Mouse (Mus musculus): Measurements from ENCODE around the gene Magi2. TPM values are rescaled to one million over a fixed set of nuclear protein-coding genes. Genes with fewer than 3 reads are reported as not detected.

The Magi2 gene
- polyA plus RNA-seq, 2 experiments = 0.08 to 0.15 TPM

DNA sequence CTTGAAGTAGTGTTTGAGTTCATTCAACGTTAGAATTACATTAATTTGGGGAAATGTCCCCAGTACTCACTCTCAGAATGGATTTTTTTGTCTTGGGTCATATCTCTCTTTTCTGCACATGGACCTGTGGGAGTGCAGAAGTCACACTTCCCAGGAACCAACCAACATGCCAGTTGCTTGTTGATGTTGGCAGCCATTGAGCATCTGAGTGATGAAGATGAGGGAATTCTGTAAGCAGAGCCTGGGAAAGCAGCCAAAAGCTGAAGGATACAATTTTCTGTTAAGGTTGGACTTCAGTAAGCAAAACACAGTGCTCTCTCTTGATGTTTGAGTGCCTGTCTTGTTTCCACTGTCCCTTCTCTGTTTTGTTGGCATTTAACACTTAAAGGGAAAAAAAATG lies 1102.1 kb downstream of the Magi2 start:
- H3K27ac ChIP-seq = no peak overlapping the region
- no peak overlapping the region for H3K4me2 ChIP-seq (ENCODE audit: low read depth)
- H3K4me3 ChIP-seq (ENCODE audit: insufficient read depth in 1 of 2, low read depth in 2 of 2, low read length in 2 of 2) = no peak overlapping the region
- H3K36me3 ChIP-seq (replicated peaks; ENCODE audit: control insufficient read depth, insufficient read depth, low read depth) = no peaks in the 10 kb centered on the region
- 23% methylated on average over 1 of the region's 1 CpGs for WGBS (ENCODE audit: insufficient replicate concordance)
- no peaks in the 10 kb centered on the region for H3K9me3 ChIP-seq (ENCODE audit: control insufficient read depth, low read length)
- no peaks in the 10 kb centered on the region for H3K4me1 ChIP-seq (replicated peaks; ENCODE audit: control insufficient read depth in 2 of 2, insufficient read depth in 2 of 2, low read length in 1 of 2)
- ATAC-seq (ENCODE audit: insufficient read depth) = no peak
- DNase-seq (ENCODE audit: low read depth in 3 of 3, low spot score in 3 of 3) = no peak
- no peak overlapping the region for H3K9ac ChIP-seq (replicated peaks)
- TF ChIP-seq CTCF (IDR thresholded peaks at IDR 0.05; ENCODE audit: low read depth) (no peak), EP300 (IDR thresholded peaks at IDR 0.05; ENCODE audit: low read depth) (no peak)
- no peaks in the 10 kb centered on the region for H3K27me3 ChIP-seq (ENCODE audit: control insufficient read depth, insufficient read depth, low read length)

DNA sequence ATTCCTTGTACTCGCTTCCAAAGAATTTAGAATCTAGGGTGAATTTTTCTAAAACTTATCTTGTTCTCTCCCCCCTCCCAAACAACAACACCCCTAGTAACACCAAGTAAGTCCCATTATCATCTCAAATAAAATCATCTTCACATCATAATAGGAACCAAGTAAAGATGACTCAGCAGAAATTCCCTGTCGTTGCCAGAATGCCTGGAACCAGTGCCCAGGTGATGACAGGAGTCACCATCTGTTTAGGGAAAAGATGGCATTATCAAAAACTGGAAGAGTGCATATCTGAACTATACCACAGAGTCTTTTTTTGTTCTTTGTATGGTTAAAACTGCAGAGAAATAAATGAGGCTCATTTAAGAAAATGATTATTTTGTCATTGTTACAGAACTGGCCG lies 1103.2 kb downstream of the Magi2 start:
- no peak overlapping the region for H3K4me3 ChIP-seq (ENCODE audit: insufficient read depth in 1 of 2, low read depth in 2 of 2, low read length in 2 of 2)
- H3K4me2 ChIP-seq (ENCODE audit: low read depth) = no peak overlapping the region
- WGBS (ENCODE audit: insufficient replicate concordance) = 56% methylated on average over 3 of the region's 3 CpGs
- H3K9ac ChIP-seq (replicated peaks) = no peak overlapping the region
- no peak for ATAC-seq (ENCODE audit: insufficient read depth)
- no peak overlapping the region for H3K27ac ChIP-seq
- no peaks in the 10 kb centered on the region for H3K27me3 ChIP-seq (ENCODE audit: control insufficient read depth, insufficient read depth, low read length)
- no peak for TF ChIP-seq EP300 (IDR thresholded peaks at IDR 0.05; ENCODE audit: low read depth)
- TF ChIP-seq CTCF (IDR thresholded peaks at IDR 0.05; ENCODE audit: low read depth) = no peak
- H3K36me3 ChIP-seq (replicated peaks; ENCODE audit: control insufficient read depth, insufficient read depth, low read depth) = no peaks in the 10 kb centered on the region
- no peaks in the 10 kb centered on the region for H3K9me3 ChIP-seq (ENCODE audit: control insufficient read depth, low read length)
- DNase-seq (ENCODE audit: low read depth in 3 of 3, low spot score in 3 of 3) = no peak
- no peaks in the 10 kb centered on the region for H3K4me1 ChIP-seq (replicated peaks; ENCODE audit: control insufficient read depth in 2 of 2, insufficient read depth in 2 of 2, low read length in 1 of 2)

DNA sequence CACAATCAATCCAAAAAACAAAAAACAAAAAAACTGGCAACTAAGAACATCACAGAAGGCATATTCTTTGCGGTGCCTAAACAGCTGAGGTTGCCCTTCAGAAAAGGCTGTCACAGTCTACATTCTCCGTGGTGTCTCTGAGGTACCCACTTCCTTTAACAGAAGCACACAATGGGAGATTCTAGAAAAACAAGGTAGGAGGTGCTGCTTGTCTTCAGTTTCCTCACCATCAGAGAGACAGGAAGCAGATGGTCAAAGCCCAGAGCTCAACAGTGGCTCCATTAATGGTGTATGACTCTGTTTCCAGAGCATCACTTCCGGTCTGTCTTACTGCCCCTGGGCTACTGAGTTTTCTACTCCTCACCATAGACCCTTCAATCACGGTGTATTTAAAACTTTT lies 1105.7 kb downstream of the Magi2 start:
- Histone ChIP-seq H3K9me3 (ENCODE audit: control insufficient read depth, low read length) (no peaks in the 10 kb centered on the region), H3K4me1 (replicated peaks; ENCODE audit: control insufficient read depth in 2 of 2, insufficient read depth in 2 of 2, low read length in 1 of 2) (no peaks in the 10 kb centered on the region), H3K4me3 (ENCODE audit: insufficient read depth in 1 of 2, low read depth in 2 of 2, low read length in 2 of 2) (no peak overlapping the region), H3K9ac (replicated peaks) (no peak overlapping the region), H3K27ac (no peak overlapping the region), H3K36me3 (replicated peaks; ENCODE audit: control insufficient read depth, insufficient read depth, low read depth) (no peaks in the 10 kb centered on the region), H3K27me3 (ENCODE audit: control insufficient read depth, insufficient read depth, low read length) (no peaks in the 10 kb centered on the region), H3K4me2 (ENCODE audit: low read depth) (no peak overlapping the region)
- ATAC-seq (ENCODE audit: insufficient read depth) (no peak), DNase-seq (ENCODE audit: low read depth in 3 of 3, low spot score in 3 of 3) (no peak)
- 13% methylated on average over 4 of the region's 4 CpGs for WGBS (ENCODE audit: insufficient replicate concordance)
- TF ChIP-seq CTCF (IDR thresholded peaks at IDR 0.05; ENCODE audit: low read depth) (no peak), EP300 (IDR thresholded peaks at IDR 0.05; ENCODE audit: low read depth) (no peak)

DNA sequence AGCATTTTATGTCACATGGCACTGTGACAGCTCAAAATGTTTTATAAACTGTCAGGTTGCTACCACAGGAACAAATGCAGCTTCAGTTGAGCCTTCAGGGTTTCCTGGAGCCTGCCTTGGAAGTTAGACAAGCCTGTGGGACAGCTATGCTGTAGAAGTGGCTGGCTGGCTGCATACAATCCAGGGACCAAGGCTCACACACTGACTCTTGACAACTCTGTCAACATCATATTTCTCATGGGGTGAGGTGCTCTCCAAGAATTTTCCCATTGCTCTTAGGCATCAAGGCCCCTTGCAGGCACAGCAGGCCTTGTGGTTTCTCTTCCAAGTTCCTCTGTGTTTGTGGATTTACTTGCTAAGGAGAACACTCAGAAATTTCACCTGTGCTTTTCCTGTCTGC lies 1107.7 kb downstream of the Magi2 start:
- no peak overlapping the region for H3K4me2 ChIP-seq (ENCODE audit: low read depth)
- TF ChIP-seq EP300 (IDR thresholded peaks at IDR 0.05; ENCODE audit: low read depth) = no peak
- no peak for TF ChIP-seq CTCF (IDR thresholded peaks at IDR 0.05; ENCODE audit: low read depth)
- DNase-seq (ENCODE audit: low read depth in 3 of 3, low spot score in 3 of 3) (no peak), ATAC-seq (ENCODE audit: insufficient read depth) (no peak)
- no peaks in the 10 kb centered on the region for H3K4me1 ChIP-seq (replicated peaks; ENCODE audit: control insufficient read depth in 2 of 2, insufficient read depth in 2 of 2, low read length in 1 of 2)
- no peak overlapping the region for H3K9ac ChIP-seq (replicated peaks)
- H3K27me3 ChIP-seq (ENCODE audit: control insufficient read depth, insufficient read depth, low read length) = no peaks in the 10 kb centered on the region
- H3K27ac ChIP-seq = no peak overlapping the region
- H3K9me3 ChIP-seq (ENCODE audit: control insufficient read depth, low read length) = no peaks in the 10 kb centered on the region
- H3K36me3 ChIP-seq (replicated peaks; ENCODE audit: control insufficient read depth, insufficient read depth, low read depth) = no peaks in the 10 kb centered on the region
- no peak overlapping the region for H3K4me3 ChIP-seq (ENCODE audit: insufficient read depth in 1 of 2, low read depth in 2 of 2, low read length in 2 of 2)

DNA sequence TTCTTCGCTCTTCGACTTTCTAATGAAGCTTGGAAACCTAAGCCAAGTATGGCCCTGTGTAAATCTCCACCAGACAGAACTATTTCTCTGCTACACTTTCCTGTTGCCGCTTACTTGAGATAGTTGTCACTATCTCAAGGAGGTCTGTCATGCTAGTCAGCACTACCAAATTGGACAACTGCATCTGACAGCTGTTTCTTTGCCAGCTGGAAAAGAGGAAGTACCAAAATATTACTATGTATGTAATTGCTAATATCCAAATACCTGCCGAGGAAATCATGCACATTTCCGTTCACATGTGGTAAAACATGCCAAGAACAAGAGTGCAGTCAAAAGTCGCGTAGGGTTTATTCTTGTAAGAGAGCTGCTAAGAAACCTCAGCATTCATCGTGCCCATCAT lies 1126.1 kb downstream of the Magi2 start:
- 68% methylated on average over 8 of the region's 8 CpGs for WGBS (ENCODE audit: insufficient replicate concordance)
- TF ChIP-seq CTCF (IDR thresholded peaks at IDR 0.05; ENCODE audit: low read depth) (no peak), EP300 (IDR thresholded peaks at IDR 0.05; ENCODE audit: low read depth) (no peak)

DNA sequence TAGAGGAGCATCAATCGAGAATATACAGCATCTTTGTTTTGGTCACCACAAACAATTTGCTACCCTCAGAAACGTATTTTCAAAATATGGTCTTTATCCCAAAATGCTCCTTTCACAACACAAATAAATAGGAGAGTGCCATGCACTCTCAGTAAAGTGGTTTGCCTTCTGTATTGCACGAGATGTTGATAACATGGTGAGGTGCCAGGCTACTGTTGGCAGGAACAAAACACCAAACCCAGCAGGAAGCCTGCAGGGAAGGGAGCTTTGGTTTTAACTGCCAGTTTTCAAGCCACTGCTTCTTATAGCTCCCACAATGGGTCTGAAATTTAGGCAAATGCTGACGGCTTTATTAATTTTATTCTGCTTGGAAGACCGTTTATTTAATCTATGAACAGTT lies 1131.6 kb downstream of the Magi2 start:
- DNase-seq (ENCODE audit: low read depth in 3 of 3, low spot score in 3 of 3) = no peak
- H3K27ac ChIP-seq = no peak overlapping the region
- H3K4me3 ChIP-seq (ENCODE audit: insufficient read depth in 1 of 2, low read depth in 2 of 2, low read length in 2 of 2) = no peak overlapping the region
- no peaks in the 10 kb centered on the region for H3K4me1 ChIP-seq (replicated peaks; ENCODE audit: control insufficient read depth in 2 of 2, insufficient read depth in 2 of 2, low read length in 1 of 2)
- H3K9ac ChIP-seq (replicated peaks) = no peak overlapping the region
- ATAC-seq (ENCODE audit: insufficient read depth) = no peak
- H3K9me3 ChIP-seq (ENCODE audit: control insufficient read depth, low read length) = no peaks in the 10 kb centered on the region
- WGBS (ENCODE audit: insufficient replicate concordance) = 38% methylated on average over 5 of the region's 5 CpGs
- H3K4me2 ChIP-seq (ENCODE audit: low read depth) = no peak overlapping the region
- TF ChIP-seq CTCF (IDR thresholded peaks at IDR 0.05; ENCODE audit: low read depth) (no peak), EP300 (IDR thresholded peaks at IDR 0.05; ENCODE audit: low read depth) (no peak)
- H3K27me3 ChIP-seq (ENCODE audit: control insufficient read depth, insufficient read depth, low read length) = no peaks in the 10 kb centered on the region
- no peaks in the 10 kb centered on the region for H3K36me3 ChIP-seq (replicated peaks; ENCODE audit: control insufficient read depth, insufficient read depth, low read depth)

More for the DNA sequence above, 1126.1 kb downstream of the Magi2 start:
- H3K4me1 ChIP-seq (replicated peaks; ENCODE audit: control insufficient read depth in 2 of 2, insufficient read depth in 2 of 2, low read length in 1 of 2) = no peaks in the 10 kb centered on the region
- no peaks in the 10 kb centered on the region for H3K27me3 ChIP-seq (ENCODE audit: control insufficient read depth, insufficient read depth, low read length)
- H3K4me3 ChIP-seq (ENCODE audit: insufficient read depth in 1 of 2, low read depth in 2 of 2, low read length in 2 of 2) = no peak overlapping the region
- H3K9me3 ChIP-seq (ENCODE audit: control insufficient read depth, low read length) = no peaks in the 10 kb centered on the region
- no peak for DNase-seq (ENCODE audit: low read depth in 3 of 3, low spot score in 3 of 3)
- H3K9ac ChIP-seq (replicated peaks) = no peak overlapping the region
- no peak overlapping the region for H3K4me2 ChIP-seq (ENCODE audit: low read depth)
- H3K27ac ChIP-seq = no peak overlapping the region
- no peak for ATAC-seq (ENCODE audit: insufficient read depth)
- H3K36me3 ChIP-seq (replicated peaks; ENCODE audit: control insufficient read depth, insufficient read depth, low read depth) = no peaks in the 10 kb centered on the region
